Mouse (Mus musculus) spleen, adult 2 months (tissue): Measurements from ENCODE around the gene Dapk2.

Source experiments
- CTCF ChIP-seq: fragments of 200-500 bp; IDR thresholded peaks from 2 replicates; pipeline ENCODE4 v1.5.1; 2011; ENCODE audit warnings: mild to moderate bottlenecking, inconsistent platforms; ENCODE audit not compliant: insufficient read depth, insufficient read length, insufficient replicate concordance; ENCODE audit errors: extremely low read depth
- POLR2A ChIP-seq: fragments of 200-500 bp; IDR thresholded peaks from 2 replicates; pipeline ENCODE4 v1.6.1; 2011; ENCODE audit warnings: low read depth, low read length, inconsistent platforms

GRCm38 (mm10) chr9:66158885-66159430 lies 935 bp downstream of the Dapk2 start:
- TF ChIP-seq CTCF (no peak), POLR2A (no peak)
